Mouse (Mus musculus): ENCODE measurements around the gene Prl2c3. TPM values are rescaled to one million over a fixed set of nuclear protein-coding genes. Genes with fewer than 3 reads are reported as not detected.
"Not testable (repeated sequence)": the region's sequence is repeated elsewhere in the genome, so short reads cannot be mapped to it uniquely, and the experiment has no call there.

Gene Prl2c3
- 0.26 and 3.9 TPM in 2 replicates for polyA plus RNA-seq (2016; fragmentation: Nextera tagmentation; extraction: Ambion mirVana)

DNA sequence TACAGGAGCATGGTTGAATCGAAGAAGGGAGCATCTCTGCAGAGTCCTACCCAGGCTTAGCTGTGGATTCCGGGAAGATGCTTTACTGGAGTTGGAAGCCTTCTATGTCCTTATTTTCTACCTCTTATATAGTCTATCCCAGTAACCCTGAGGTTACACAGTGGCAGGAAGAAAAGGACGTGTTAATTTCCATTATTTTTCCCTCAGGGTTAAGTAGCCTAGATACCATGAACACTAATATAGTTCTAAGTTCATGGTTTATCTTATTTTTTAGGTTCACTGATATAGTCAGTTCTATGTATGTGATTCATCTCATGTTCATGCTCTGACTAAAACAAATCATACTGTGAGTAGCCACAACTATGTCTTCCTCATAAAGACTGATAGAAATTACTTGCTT is at the start of gene Prl2c3:
Gene Prl2c3 (minus strand): TSS at position 101 of the 400 bp plus-strand sequence.
- H3K36me3 ChIP-seq; H3K27me3 ChIP-seq (ENCODE audit: insufficient read depth, poor library complexity, severe bottlenecking); H3K27ac ChIP-seq; DNase-seq (ENCODE audit: low spot score); H3K4me3 ChIP-seq; H3K4me1 ChIP-seq (replicated peaks): not testable (repeated sequence)
- H3K9me3 ChIP-seq: peaks cover 38% of the 10 kb centered on the region
- WGBS: 76% methylated on average over 3 of the region's 3 CpGs

DNA sequence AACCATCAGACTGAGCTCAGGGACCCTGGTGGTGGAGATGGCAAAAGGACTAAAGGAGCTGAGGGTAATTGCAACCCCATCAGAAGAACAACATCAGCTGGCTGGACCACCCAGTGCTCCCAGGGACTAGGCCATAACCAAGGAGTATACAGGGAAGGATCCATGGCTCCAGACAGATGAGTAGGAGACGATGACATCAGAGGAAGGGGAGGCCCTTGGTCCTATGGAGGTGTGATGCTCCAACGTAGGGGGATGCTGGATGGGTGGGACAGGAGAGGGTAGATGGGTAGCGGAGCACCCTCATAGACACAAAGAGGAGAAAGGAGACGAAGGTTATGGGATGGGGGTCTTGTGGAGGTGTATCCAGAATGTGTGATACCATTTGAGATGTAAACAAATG is 48.4 kb upstream of the Prl2c3 start:
- not testable (repeated sequence) for DNase-seq (ENCODE audit: low spot score); H3K27me3 ChIP-seq (ENCODE audit: insufficient read depth, poor library complexity, severe bottlenecking); H3K4me1 ChIP-seq (replicated peaks); H3K4me3 ChIP-seq; H3K36me3 ChIP-seq; H3K27ac ChIP-seq
- 78% methylated on average over 4 of the region's 4 CpGs for WGBS
- peaks cover 74% of the 10 kb centered on the region for H3K9me3 ChIP-seq

DNA sequence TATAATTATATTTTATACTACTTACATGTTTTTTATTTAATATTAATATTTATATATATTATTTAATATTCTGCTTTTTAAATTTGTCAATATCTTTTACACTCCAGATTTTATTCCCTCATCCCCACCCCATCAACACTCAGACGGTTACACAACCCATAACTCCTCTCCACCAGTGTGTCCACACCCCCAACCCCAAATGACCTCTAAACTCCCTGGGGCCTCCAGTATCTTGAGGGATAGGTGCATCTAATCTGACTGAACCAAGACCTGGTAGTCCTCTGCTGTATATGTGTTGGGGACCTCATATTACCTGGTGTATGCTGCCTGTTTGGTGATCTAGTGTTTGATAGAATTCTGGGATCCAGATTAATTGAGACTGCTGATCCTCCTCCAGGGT is 44.8 kb upstream of the Prl2c3 start:
- not testable (repeated sequence) for H3K4me1 ChIP-seq (replicated peaks); H3K27me3 ChIP-seq (ENCODE audit: insufficient read depth, poor library complexity, severe bottlenecking); DNase-seq (ENCODE audit: low spot score); H3K36me3 ChIP-seq; H3K27ac ChIP-seq; H3K4me3 ChIP-seq
- H3K9me3 ChIP-seq: peaks cover 77% of the 10 kb centered on the region
- 86% methylated on average over 1 of the region's 1 CpGs for WGBS

DNA sequence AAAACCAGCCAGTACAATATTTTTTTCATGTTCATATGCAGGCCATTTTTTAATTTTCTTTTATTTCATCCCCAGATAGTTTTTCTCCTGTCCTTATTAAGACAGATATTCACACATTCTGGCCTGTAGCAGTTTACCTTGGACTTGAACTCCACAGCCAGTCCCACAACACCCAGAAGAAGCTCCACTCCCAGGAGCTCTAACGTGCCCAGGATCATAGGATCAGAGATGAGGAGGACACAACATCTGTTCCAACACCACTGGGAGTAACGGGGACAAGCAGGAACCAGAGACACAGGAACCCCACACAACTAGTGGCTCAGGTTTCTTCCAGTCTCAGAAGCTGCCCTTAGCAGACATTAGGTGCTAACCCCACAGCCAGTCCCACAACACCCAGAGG is 37.7 kb upstream of the Prl2c3 start:
- not testable (repeated sequence) for H3K27me3 ChIP-seq (ENCODE audit: insufficient read depth, poor library complexity, severe bottlenecking); H3K4me1 ChIP-seq (replicated peaks); H3K4me3 ChIP-seq; H3K36me3 ChIP-seq; H3K27ac ChIP-seq; DNase-seq (ENCODE audit: low spot score)
- H3K9me3 ChIP-seq: peaks cover 78% of the 10 kb centered on the region
- 70% methylated on average over 2 of the region's 2 CpGs for WGBS

DNA sequence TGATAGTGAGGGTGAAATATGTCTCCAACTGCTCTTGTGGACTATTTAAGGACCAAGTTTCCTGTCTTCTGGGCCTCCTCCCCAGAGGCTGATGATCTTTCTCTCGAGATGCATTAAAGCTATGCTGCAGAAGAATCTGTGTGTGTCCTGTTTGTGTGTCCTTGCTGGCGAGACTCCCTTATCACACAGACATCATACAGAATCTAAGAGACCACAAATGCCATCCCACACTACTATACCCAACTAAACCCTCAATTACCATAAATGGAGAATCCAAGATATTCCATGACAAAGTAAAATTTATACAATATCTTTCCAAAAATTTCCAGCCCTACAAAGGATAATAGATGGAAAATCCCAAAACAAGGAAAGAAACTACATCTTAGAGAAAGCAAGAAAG is 31.9 kb upstream of the Prl2c3 start:
- DNase-seq (ENCODE audit: low spot score): no peak
- Histone ChIP-seq H3K4me3 (no peak overlapping the region), H3K9me3 (peaks cover 83% of the 10 kb centered on the region), H3K27ac (no peak overlapping the region), H3K4me1 (replicated peaks) (no peaks in the 10 kb centered on the region), H3K27me3 (ENCODE audit: insufficient read depth, poor library complexity, severe bottlenecking) (no peaks in the 10 kb centered on the region), H3K36me3 (no peaks in the 10 kb centered on the region)
- 81% methylated on average over 2 of the region's 2 CpGs for WGBS

DNA sequence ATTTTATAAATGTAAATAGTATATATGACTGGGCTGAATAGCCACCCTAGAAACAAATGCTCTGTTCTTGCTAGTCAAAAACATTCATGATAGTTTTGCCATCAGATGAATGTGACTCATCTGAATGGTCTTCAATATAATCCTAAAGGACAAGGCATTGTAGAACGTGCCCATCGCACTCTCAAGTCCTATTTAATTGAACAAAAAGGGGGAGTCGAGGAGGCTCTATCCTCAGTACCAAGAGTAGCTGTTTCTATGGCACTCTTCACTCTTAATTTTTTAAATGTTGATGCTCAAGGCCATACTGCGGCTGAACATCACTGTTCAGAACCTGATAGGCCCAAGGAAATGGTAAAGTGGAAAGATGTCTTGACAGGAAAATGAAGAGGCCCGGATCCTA is 29.2 kb upstream of the Prl2c3 start:
- Histone ChIP-seq H3K36me3 (no peaks in the 10 kb centered on the region), H3K27ac (no peak overlapping the region), H3K4me3 (no peak overlapping the region), H3K4me1 (replicated peaks) (no peaks in the 10 kb centered on the region), H3K27me3 (ENCODE audit: insufficient read depth, poor library complexity, severe bottlenecking) (no peaks in the 10 kb centered on the region), H3K9me3 (peaks cover 80% of the 10 kb centered on the region)
- no peak for DNase-seq (ENCODE audit: low spot score)
- WGBS: 85% methylated on average over 5 of the region's 5 CpGs

DNA sequence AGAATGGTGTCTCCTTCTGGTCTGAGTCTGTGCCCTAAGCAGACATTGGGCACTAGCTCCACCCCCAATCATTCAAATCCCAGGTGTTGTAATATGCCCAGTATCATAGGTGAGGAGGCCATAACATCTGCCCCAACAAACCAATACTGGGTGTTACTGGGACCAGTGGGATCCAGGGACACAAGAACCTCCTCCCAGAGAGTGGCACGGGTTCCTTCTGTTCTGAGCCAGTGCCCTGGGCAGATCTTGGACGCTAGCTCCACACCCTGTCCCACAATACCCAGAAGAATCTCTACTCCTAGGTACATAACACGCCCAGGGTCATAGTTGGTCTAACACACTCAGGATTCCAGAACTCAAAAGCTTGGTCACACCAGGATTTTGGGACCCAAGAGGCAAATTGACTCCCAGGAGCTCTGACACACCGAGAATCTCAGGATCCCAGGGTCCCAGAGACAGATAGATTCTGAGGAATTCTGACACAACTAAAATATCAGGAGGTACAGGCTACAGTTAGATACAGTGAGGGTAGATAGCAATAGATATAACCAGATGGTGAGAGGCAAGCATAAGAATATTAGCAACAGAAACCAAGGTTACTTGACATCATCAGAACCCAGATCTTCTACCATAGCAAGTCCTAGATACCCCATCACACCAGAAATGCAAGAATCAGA is 24.8 kb upstream of the Prl2c3 start:
- H3K27me3 ChIP-seq (ENCODE audit: insufficient read depth, poor library complexity, severe bottlenecking); H3K36me3 ChIP-seq; H3K4me3 ChIP-seq; DNase-seq (ENCODE audit: low spot score); H3K27ac ChIP-seq; H3K4me1 ChIP-seq (replicated peaks): not testable (repeated sequence)
- H3K9me3 ChIP-seq: peaks cover 66% of the 10 kb centered on the region
- 72% methylated on average over 4 of the region's 4 CpGs for WGBS

DNA sequence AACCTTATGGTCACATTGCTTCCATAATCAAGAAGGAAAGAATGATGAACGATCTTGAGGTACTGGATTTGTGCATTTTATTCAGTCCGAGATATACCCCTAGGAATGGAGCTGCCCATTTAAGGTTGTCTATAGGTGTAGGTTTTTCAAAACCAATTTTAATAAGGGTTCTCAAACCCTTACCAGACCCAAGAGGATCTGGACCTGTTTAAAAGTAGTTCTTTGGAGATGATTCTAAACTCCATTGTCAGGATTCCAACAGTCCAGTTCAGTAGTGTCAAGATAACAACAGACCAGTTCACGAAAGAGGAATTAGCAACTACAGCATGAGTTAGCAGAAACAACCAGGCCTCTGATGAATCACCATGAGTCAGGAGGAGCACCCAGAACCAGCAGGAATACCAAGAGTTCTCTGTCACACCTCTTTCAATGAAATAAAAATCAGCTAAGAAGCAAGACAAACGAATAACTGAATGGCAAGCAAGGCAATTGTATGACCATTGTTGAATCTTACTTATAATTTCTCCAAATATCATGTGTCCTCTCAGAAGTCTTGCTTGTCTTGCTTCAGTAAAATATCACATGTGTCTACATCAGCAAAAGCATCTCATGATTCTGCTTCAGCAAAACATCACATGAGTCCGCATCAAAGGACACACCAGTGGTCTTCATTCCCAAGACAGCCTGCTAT is 14.0 kb upstream of the Prl2c3 start:
- not testable (repeated sequence) for H3K4me1 ChIP-seq (replicated peaks); H3K27me3 ChIP-seq (ENCODE audit: insufficient read depth, poor library complexity, severe bottlenecking); H3K27ac ChIP-seq; DNase-seq (ENCODE audit: low spot score); H3K4me3 ChIP-seq; H3K36me3 ChIP-seq
- WGBS: 84% methylated on average over 5 of the region's 5 CpGs
- peaks cover 53% of the 10 kb centered on the region for H3K9me3 ChIP-seq

DNA sequence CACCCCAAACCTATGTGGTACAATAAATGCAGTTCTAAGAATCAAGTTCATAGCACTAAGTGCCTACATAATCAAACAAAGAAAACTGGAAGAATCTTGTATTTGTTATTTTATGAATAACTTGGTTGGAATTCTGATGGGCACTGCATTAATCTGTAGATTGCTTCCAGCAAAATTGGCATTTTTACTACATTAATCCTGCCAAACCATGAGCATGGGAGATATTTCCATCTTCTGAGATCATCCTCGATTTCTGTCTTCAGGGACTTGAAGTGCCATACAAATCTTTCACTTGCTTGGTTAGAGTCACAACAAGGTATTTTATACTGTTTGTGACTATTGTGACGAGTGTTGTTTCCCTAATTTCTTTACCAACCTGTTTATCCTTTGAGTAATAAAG is 9.7 kb upstream of the Prl2c3 start:
- Histone ChIP-seq H3K27me3 (ENCODE audit: insufficient read depth, poor library complexity, severe bottlenecking) (no peaks in the 10 kb centered on the region), H3K27ac (no peak overlapping the region), H3K4me3 (no peak overlapping the region), H3K36me3 (no peaks in the 10 kb centered on the region), H3K4me1 (replicated peaks) (no peaks in the 10 kb centered on the region), H3K9me3 (peaks cover 56% of the 10 kb centered on the region)
- no peak for DNase-seq (ENCODE audit: low spot score)
- 65% methylated on average over 2 of the region's 2 CpGs for WGBS

DNA sequence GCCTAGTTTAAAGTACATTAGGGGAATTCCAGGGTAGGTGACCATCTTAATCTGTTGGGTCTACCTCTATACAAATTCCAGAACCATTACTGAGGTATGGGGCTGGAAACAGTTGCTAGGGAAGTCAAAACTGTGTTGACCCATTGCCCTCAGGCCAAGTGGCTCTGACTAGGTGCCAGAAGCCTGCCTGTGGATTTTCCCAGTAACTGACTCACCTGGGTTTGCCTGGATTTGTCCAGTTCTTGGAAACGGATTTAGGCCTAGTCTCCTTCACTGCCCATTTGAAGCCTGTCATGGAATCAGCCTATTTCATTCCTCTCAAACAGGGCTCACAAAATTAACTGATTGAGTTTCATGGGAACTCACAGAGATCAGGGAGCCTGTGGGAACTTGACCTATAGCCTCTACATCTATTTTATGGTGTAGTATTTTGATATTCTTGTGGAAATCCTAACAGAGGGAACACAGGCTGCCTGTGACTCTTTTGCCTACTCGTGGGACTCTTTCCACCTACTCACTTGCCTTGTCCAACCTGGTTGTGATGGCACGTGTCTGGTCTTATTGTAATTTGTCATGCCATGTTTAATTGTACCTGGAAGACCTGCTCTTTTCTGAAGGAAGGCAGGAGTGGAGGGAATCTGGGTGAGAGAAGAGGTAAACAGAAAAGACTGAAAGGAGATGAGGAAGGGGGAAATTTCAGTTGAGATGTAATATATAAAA is 9.1 kb upstream of the Prl2c3 start:
- WGBS: 75% methylated on average over 3 of the region's 3 CpGs

DNA sequence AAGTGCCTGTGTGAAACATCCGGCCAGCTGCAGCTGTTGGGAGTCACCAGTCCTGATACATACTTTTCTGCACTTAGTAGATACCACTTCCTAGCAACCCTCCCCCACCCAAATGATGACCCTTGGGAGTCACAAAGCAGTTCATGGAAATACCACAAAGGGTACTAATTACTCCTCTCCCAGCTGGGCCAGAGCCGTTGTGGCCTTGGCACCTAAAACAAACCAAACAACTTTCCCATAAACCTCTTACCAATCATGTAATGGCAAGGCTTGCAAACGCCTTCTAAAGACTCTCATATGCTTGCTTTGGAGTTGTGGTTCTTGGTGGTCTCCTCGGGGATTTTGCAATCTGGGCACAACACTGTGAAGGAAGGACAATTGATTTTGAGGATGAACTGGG is 6.6 kb upstream of the Prl2c3 start:
- H3K4me3 ChIP-seq; H3K27ac ChIP-seq; DNase-seq (ENCODE audit: low spot score); H3K36me3 ChIP-seq; H3K4me1 ChIP-seq (replicated peaks); H3K27me3 ChIP-seq (ENCODE audit: insufficient read depth, poor library complexity, severe bottlenecking): not testable (repeated sequence)
- WGBS: 65% methylated on average over 4 of the region's 4 CpGs
- peaks cover 53% of the 10 kb centered on the region for H3K9me3 ChIP-seq

More for the DNA sequence above, 9.1 kb upstream of the Prl2c3 start:
- not testable (repeated sequence) for DNase-seq (ENCODE audit: low spot score); H3K27ac ChIP-seq; H3K4me1 ChIP-seq (replicated peaks); H3K36me3 ChIP-seq; H3K4me3 ChIP-seq; H3K27me3 ChIP-seq (ENCODE audit: insufficient read depth, poor library complexity, severe bottlenecking)
- peaks cover 56% of the 10 kb centered on the region for H3K9me3 ChIP-seq

DNA sequence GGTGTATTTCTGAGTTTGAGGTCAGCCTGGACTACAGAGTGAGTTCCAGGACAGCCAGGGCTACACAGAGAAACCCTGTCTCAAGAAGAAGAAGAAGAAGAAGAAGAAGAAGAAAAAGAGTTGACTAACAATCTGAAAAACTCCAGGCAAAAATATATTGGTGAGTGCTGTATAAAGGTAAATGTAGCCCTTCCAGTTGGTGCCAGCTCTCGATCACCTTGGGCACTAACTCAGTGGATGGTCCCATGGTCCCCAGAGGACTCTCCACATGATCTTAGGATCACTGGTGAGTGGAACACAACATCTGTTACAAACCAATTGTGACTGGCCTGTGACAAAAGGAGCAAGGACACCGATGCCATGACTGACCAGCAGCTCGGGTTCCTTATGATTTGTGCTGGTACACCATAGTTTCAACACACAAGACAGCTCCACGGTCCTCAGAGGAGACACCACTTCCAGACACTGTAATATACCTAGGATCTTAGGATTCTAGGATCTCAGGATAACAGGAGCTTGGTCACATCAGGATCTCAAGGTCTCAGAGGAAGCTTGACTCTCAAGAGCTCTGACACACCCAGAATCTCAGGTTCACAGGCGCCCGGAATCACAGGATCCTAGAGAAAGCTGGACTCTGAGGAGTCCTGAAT is 30.3 kb downstream of the Prl2c3 start:
- WGBS: 81% methylated on average over 6 of the region's 6 CpGs
- H3K27ac ChIP-seq; DNase-seq (ENCODE audit: low spot score); H3K36me3 ChIP-seq; H3K4me1 ChIP-seq (replicated peaks); H3K4me3 ChIP-seq; H3K27me3 ChIP-seq (ENCODE audit: insufficient read depth, poor library complexity, severe bottlenecking): not testable (repeated sequence)
- peaks cover 17% of the 10 kb centered on the region; the same call in 1 of the 2 replicates for H3K9me3 ChIP-seq

All from hindbrain, embryonic 10.5 days (tissue).